Mouse (Mus musculus) thymus, adult 2 months (tissue): ENCODE measurements around the gene Il23r. TPM values are rescaled to one million over a fixed set of nuclear protein-coding genes. Genes with fewer than 3 reads are reported as not detected.
A peak's percentile ranks its signal among the peaks of the same experiment; 100 is the strongest.

Experiments used
- DNase-seq: peaks from one replicate; pipeline ENCODE4 v3.0.0; 2021
- H3K27ac ChIP-seq: fragments of 200-500 bp; 2 replicates; pipeline ENCODE4 v1.5.1; 2012; ENCODE audit warnings: low read length, control low read depth; ENCODE audit not compliant: control insufficient read depth, insufficient read depth
- H3K27me3 ChIP-seq: fragments of 200-500 bp; 2 replicates; pipeline ENCODE4 v1.6.1; 2012; ENCODE audit warnings: mild to moderate bottlenecking, low read length, moderate library complexity, mixed read lengths; ENCODE audit not compliant: control insufficient read depth, insufficient read depth
- H3K36me3 ChIP-seq: fragments of 200-500 bp; 2 replicates; pipeline ENCODE4 v1.6.1; 2012; ENCODE audit warnings: mild to moderate bottlenecking, low read length, moderate library complexity; ENCODE audit not compliant: control insufficient read depth, insufficient read depth
- H3K4me1 ChIP-seq: fragments of 200-500 bp; replicated peaks from 2 replicates; pipeline ENCODE4 v1.6.1; 2012; ENCODE audit warnings: low read length; ENCODE audit not compliant: control insufficient read depth, insufficient read depth
- H3K4me3 ChIP-seq: fragments of 200-500 bp; 2 replicates; pipeline ENCODE4 v1.5.1; 2012; ENCODE audit warnings: mild to moderate bottlenecking, low read length, control low read depth, moderate library complexity; ENCODE audit not compliant: control insufficient read depth, insufficient read depth
- CTCF ChIP-seq: fragments of 200-500 bp; IDR thresholded peaks from 2 replicates; pipeline ENCODE4 v1.5.1; 2012; ENCODE audit warnings: mild to moderate bottlenecking, control low read depth, low read length, moderate library complexity, borderline replicate concordance; ENCODE audit not compliant: control insufficient read depth, poor library complexity, insufficient read depth; ENCODE audit errors: extremely low read depth
- POLR2A ChIP-seq: fragments of 200-500 bp; IDR thresholded peaks from 2 replicates; pipeline ENCODE4 v1.6.1; 2012; ENCODE audit warnings: mild to moderate bottlenecking, low read length, control low read depth, moderate library complexity; ENCODE audit not compliant: control insufficient read depth, poor library complexity, insufficient read depth; ENCODE audit errors: extremely low read depth
- WGBS: fragments of 180-500 bp; shearing (Covaris S2); methylation state at CpG from one replicate; pipeline ENCODE4 v1.1.7; 2018; 5-methylcytosine and 5-hydroxymethylcytosine counted together
- polyA plus RNA-seq: library from polyadenylated mRNA; depleted of rRNA; stranded (reverse); fragments of >200 nt; gene quantifications from 2 replicates; pipeline ENCODE4 v1.2.3, GENCODE M21; 2012; rRNA removed

Gene Il23r
- polyA plus RNA-seq, 1 experiment, result 0.23 TPM

GRCm38 (mm10) chr6:67399551-67399950 lies 92.1 kb downstream of the Il23r start:
- TF ChIP-seq POLR2A, result no peak
- TF ChIP-seq CTCF, result no peak
- Histone ChIP-seq H3K4me3 (no peak overlapping the region), H3K4me1 (no peaks in the 10 kb centered on the region), H3K27me3 (no peaks in the 10 kb centered on the region), H3K36me3 (no peaks in the 10 kb centered on the region), H3K27ac (no peak overlapping the region)
- DNase-seq, result no peak
- WGBS, result 52% methylated on average over 5 of the region's 5 CpGs

GRCm38 (mm10) chr6:67375982-67376391 lies 115.7 kb downstream of the Il23r start, which contains the start of gene Il12rb2:
Gene Il12rb2, minus strand, starts transcription at chr6:67376188.
- DNase-seq, result peak; percentile 40
- TF ChIP-seq POLR2A (no peak), CTCF (no peak)
- Histone ChIP-seq H3K27ac (peak within 1 kb of the TSS; percentile 30; the same call in 1 of the 2 replicates), H3K4me1 (peaks cover 12% of the 10 kb centered on the region), H3K4me3 (peak within 1 kb of the TSS; percentile 57), H3K27me3 (no peaks in the 10 kb centered on the region), H3K36me3 (no peaks in the 10 kb centered on the region)
- 0% methylated on average over 26 of the region's 26 CpGs for WGBS

Other genes with a start within 250 kb of the Il23r start
- gene Il12rb2, start 115.7 kb downstream of the Il23r start, polyA plus RNA-seq, result 6.6 and 8.1 TPM in 2 replicates
- gene Tacstd2, start 43.9 kb upstream of the Il23r start, polyA plus RNA-seq, result 15.9 and 17.6 TPM in 2 replicates